Mouse (Mus musculus) MEL (cell line): Measurements from ENCODE around the gene Plscr5. TPM values are rescaled to one million over a fixed set of nuclear protein-coding genes. Genes with fewer than 3 reads are reported as not detected.

Experiments
- DNase-seq: peaks from one replicate; pipeline ENCODE4 v3.0.0; 2011; ENCODE audit warnings: low read depth, low spot score
- H3K27ac ChIP-seq: 2 replicates; pipeline ENCODE4 v1.5.1; 2012; ENCODE audit warnings: low read depth, mild to moderate bottlenecking, control low read depth, low read length, moderate library complexity; ENCODE audit not compliant: control insufficient read depth
- H3K27me3 ChIP-seq, 2 experiments: fragments of 150-350 bp in 1 of 2; sonication (generic) in 1 of 2; 2 replicates each; pipeline ENCODE4 v1.6.1; 2012; ENCODE audit warnings: low read length in 2 of 2, mild to moderate bottlenecking in 2 of 2, improper control_type of control experiment in 1 of 2, moderate library complexity in 1 of 2; ENCODE audit not compliant: insufficient read depth in 2 of 2, control insufficient read depth in 1 of 2
- H3K36me3 ChIP-seq, 2 experiments: 2 replicates each; pipeline ENCODE4 v1.6.1; 2012 to 2014; ENCODE audit warnings: low read length in 2 of 2, improper control_type of control experiment in 1 of 2, inconsistent platforms in 1 of 2, mild to moderate bottlenecking in 1 of 2; ENCODE audit not compliant: insufficient read depth in 2 of 2, control insufficient read depth in 1 of 2
- H3K4me1 ChIP-seq, 2 experiments: fragments of 150-350 bp in 1 of 2; sonication (generic) in 1 of 2; 2 replicates each; pipeline ENCODE4 v1.6.1; 2012; ENCODE audit warnings: low read length in 2 of 2, improper control_type of control experiment in 1 of 2, mild to moderate bottlenecking in 1 of 2; ENCODE audit not compliant: insufficient read depth in 2 of 2, control insufficient read depth in 1 of 2
- H3K4me3 ChIP-seq, 2 experiments: fragments of 150-350 bp in 1 of 2; sonication (generic) in 1 of 2; 2 replicates each; pipeline ENCODE4 v1.5.1; 2012; ENCODE audit warnings: low read depth in 2 of 2, low read length in 2 of 2, mild to moderate bottlenecking in 2 of 2, moderate library complexity in 2 of 2, control low read depth in 1 of 2, improper control_type of control experiment in 1 of 2; ENCODE audit not compliant: control insufficient read depth in 1 of 2, insufficient read depth in 1 of 2
- H3K79me2 ChIP-seq: 2 replicates; pipeline ENCODE4 v1.6.1; 2012; ENCODE audit warnings: mild to moderate bottlenecking, low read length, moderate library complexity; ENCODE audit not compliant: control insufficient read depth, poor library complexity, insufficient read depth
- H3K9ac ChIP-seq: 2 replicates; pipeline ENCODE4 v1.6.1; 2012; ENCODE audit warnings: low read depth, mild to moderate bottlenecking, control low read depth, low read length, moderate library complexity; ENCODE audit not compliant: control insufficient read depth, poor library complexity, severe bottlenecking
- H3K9me3 ChIP-seq: fragments of 150-350 bp; sonication (generic); replicated peaks from 2 replicates; pipeline ENCODE4 v1.6.1; 2012; ENCODE audit warnings: mild to moderate bottlenecking, low read length, improper control_type of control experiment, moderate library complexity; ENCODE audit not compliant: insufficient read depth
- BHLHE40 ChIP-seq: IDR thresholded peaks from 2 replicates; pipeline ENCODE4 v1.6.1; 2012; ENCODE audit warnings: low read depth, mild to moderate bottlenecking, inconsistent platforms, low read length, improper control_type of control experiment, borderline replicate concordance
- CTCF ChIP-seq, 3 experiments: IDR thresholded peaks in 2 of 3; conservative IDR thresholded peaks in 1 of 3; 2 replicates each; pipeline ENCODE4 v1.5.1; 2011 to 2012; ENCODE audit warnings: low read length in 3 of 3, low read depth in 2 of 3, mild to moderate bottlenecking in 2 of 3, improper control_type of control experiment in 1 of 3, inconsistent platforms in 1 of 3, mixed read lengths in 1 of 3, moderate library complexity in 1 of 3; ENCODE audit not compliant: control insufficient read depth in 1 of 3, insufficient read depth in 1 of 3, poor library complexity in 1 of 3, severe bottlenecking in 1 of 3
- ETS1 ChIP-seq: IDR thresholded peaks from 2 replicates; pipeline ENCODE4 v1.6.1; 2012; ENCODE audit warnings: low read depth, mild to moderate bottlenecking, inconsistent platforms, low read length, improper control_type of control experiment, moderate library complexity
- HCFC1 ChIP-seq: IDR thresholded peaks from 2 replicates; pipeline ENCODE4 v1.6.1; 2012; ENCODE audit warnings: low read depth, mild to moderate bottlenecking, inconsistent platforms, low read length, improper control_type of control experiment, moderate library complexity
- JUND ChIP-seq: IDR thresholded peaks from 2 replicates; pipeline ENCODE4 v1.6.1; 2011; ENCODE audit warnings: low read depth, mild to moderate bottlenecking, improper control_type of control experiment, low read length
- KAT2A ChIP-seq: conservative IDR thresholded peaks from 2 replicates; pipeline ENCODE4 v1.6.1; 2012; ENCODE audit warnings: low read depth, low read length, improper control_type of control experiment, inconsistent platforms
- MAFK ChIP-seq: IDR thresholded peaks from 2 replicates; pipeline ENCODE4 v1.6.1; 2011; ENCODE audit warnings: low read depth, mild to moderate bottlenecking, low read length, improper control_type of control experiment, borderline replicate concordance
- MAZ ChIP-seq: IDR thresholded peaks from 2 replicates; pipeline ENCODE4 v1.6.1; 2012; ENCODE audit warnings: low read depth, mild to moderate bottlenecking, inconsistent platforms, low read length, improper control_type of control experiment
- MEF2A ChIP-seq: IDR thresholded peaks from 2 replicates; pipeline ENCODE4 v1.6.1; 2014; ENCODE audit warnings: low read depth, mild to moderate bottlenecking, inconsistent platforms, low read length, improper control_type of control experiment; ENCODE audit not compliant: poor library complexity, insufficient replicate concordance, severe bottlenecking; ENCODE audit errors: extremely low read depth
- MYB ChIP-seq: IDR thresholded peaks from 2 replicates; pipeline ENCODE4 v1.6.1; 2011; ENCODE audit warnings: mild to moderate bottlenecking, low read depth, low read length, improper control_type of control experiment
- MYC ChIP-seq: IDR thresholded peaks from 2 replicates; pipeline ENCODE4 v1.6.1; 2011; ENCODE audit warnings: low read depth, mild to moderate bottlenecking, low read length, improper control_type of control experiment, moderate library complexity
- NRF1 ChIP-seq: IDR thresholded peaks from 2 replicates; pipeline ENCODE4 v1.6.1; 2014; ENCODE audit warnings: low read depth, mild to moderate bottlenecking, inconsistent platforms, low read length, improper control_type of control experiment, moderate library complexity; ENCODE audit not compliant: poor library complexity, insufficient read depth, severe bottlenecking
- POLR2A ChIP-seq, 2 experiments: IDR thresholded peaks; 2 replicates each; pipeline ENCODE4 v1.6.1; 2011 to 2012; ENCODE audit warnings: low read length in 2 of 2, mild to moderate bottlenecking in 2 of 2, control low read depth in 1 of 2, improper control_type of control experiment in 1 of 2, low read depth in 1 of 2, moderate library complexity in 1 of 2; ENCODE audit not compliant: control insufficient read depth in 1 of 2, insufficient read depth in 1 of 2, poor library complexity in 1 of 2
- RCOR1 ChIP-seq: IDR thresholded peaks from 2 replicates; pipeline ENCODE4 v1.6.1; 2012; ENCODE audit warnings: low read depth, mild to moderate bottlenecking, inconsistent platforms, low read length, improper control_type of control experiment
- SIN3A ChIP-seq: IDR thresholded peaks from 2 replicates; pipeline ENCODE4 v1.6.1; 2012; ENCODE audit warnings: low read length, improper control_type of control experiment, inconsistent platforms
- SMC3 ChIP-seq: IDR thresholded peaks from 2 replicates; pipeline ENCODE4 v1.6.1; 2011; ENCODE audit warnings: low read depth, low read length, improper control_type of control experiment
- TAL1 ChIP-seq: IDR thresholded peaks from 2 replicates; pipeline ENCODE4 v1.6.1; 2012; ENCODE audit warnings: mild to moderate bottlenecking, inconsistent platforms, low read length, moderate library complexity, mixed read lengths
- UBTF ChIP-seq: IDR thresholded peaks from 2 replicates; pipeline ENCODE4 v1.6.1; 2012; ENCODE audit warnings: low read depth, mild to moderate bottlenecking, inconsistent platforms, low read length, improper control_type of control experiment, moderate library complexity, borderline replicate concordance; ENCODE audit not compliant: insufficient read depth
- USF2 ChIP-seq, 2 experiments: IDR thresholded peaks; 2 replicates each; pipeline ENCODE4 v1.6.1; 2011 to 2012; ENCODE audit warnings: improper control_type of control experiment in 2 of 2, low read length in 2 of 2, borderline replicate concordance in 1 of 2, inconsistent platforms in 1 of 2, low read depth in 1 of 2, mild to moderate bottlenecking in 1 of 2; ENCODE audit not compliant: insufficient read depth in 1 of 2
- ZC3H11A ChIP-seq: IDR thresholded peaks from 2 replicates; pipeline ENCODE4 v1.6.1; 2012; ENCODE audit warnings: low read depth, mild to moderate bottlenecking, inconsistent platforms, low read length, improper control_type of control experiment
- polyA plus RNA-seq, 2 experiments: library from polyadenylated mRNA; stranded (reverse) in 1 of 2; unstranded in 1 of 2; fragments of >175 nt in 1 of 2; fragments of >200 nt in 1 of 2; gene quantifications; 2 replicates each; pipeline versions ENCODE4 v1.2.1 to v1.2.4; 2012; ENCODE audit warnings: low replicate concordance in 2 of 2, low read depth in 1 of 2; ENCODE audit not compliant: insufficient read length in 2 of 2, insufficient read depth in 1 of 2, missing spikeins in 1 of 2
- total RNA-seq: library from RNA; depleted of rRNA; stranded (reverse); fragments of 300-350 nt; gene quantifications from 2 replicates; pipeline ENCODE4 v1.2.3, GENCODE M21; 2012

Plscr5 gene
- total and polyA plus RNA-seq, 3 experiments, result not detected

GRCm38 (mm10) chr9:92249987-92250772 lies 57.4 kb downstream of the Plscr5 start (continued):
- TF ChIP-seq JUND (no peak), SIN3A (no peak), MYC (no peak), SMC3 (no peak)

- peaks cover 2% of the 10 kb centered on the region; the same call in 1 of the 2 replicates for H3K79me2 ChIP-seq
- no peaks in the 10 kb centered on the region for H3K9me3 ChIP-seq
- no peak for DNase-seq
- H3K27me3 ChIP-seq, result no peaks in the 10 kb centered on the region
- TF ChIP-seq UBTF, result no peak
- no peak for TF ChIP-seq ZC3H11A
- no peak for TF ChIP-seq CTCF (IDR thresholded peaks at IDR 0.05 in 2 of 3, conservative IDR thresholded peaks at IDR 0.05 in 1 of 3; ENCODE audit: control insufficient read depth in 1 of 3, insufficient read depth in 1 of 3, low read depth in 2 of 3, low read length in 3 of 3, poor library complexity in 1 of 3, severe bottlenecking in 1 of 3)
- TF ChIP-seq KAT2A, result no peak
- TF ChIP-seq MAFK, result no peak
- no peak for TF ChIP-seq TAL1
- TF ChIP-seq MAZ, result no peak
- no peak for TF ChIP-seq BHLHE40
- TF ChIP-seq ETS1, result no peak
- no peak for TF ChIP-seq MEF2A
- no peak for TF ChIP-seq USF2 (IDR thresholded peaks at IDR 0.05; ENCODE audit: borderline replicate concordance in 1 of 2, insufficient read depth in 1 of 2, low read depth in 1 of 2, low read length in 2 of 2)
- no peak for TF ChIP-seq NRF1
- no peak for TF ChIP-seq MYB
- TF ChIP-seq POLR2A (IDR thresholded peaks at IDR 0.05; ENCODE audit: control insufficient read depth in 1 of 2, insufficient read depth in 1 of 2, low read depth in 1 of 2, low read length in 2 of 2, poor library complexity in 1 of 2), result no peak
- no peak for TF ChIP-seq HCFC1
- no peak for TF ChIP-seq RCOR1
- TF ChIP-seq, all 39 proteins: peak for 0
- peaks cover 0 to 9% of the 10 kb centered on the region in 2 experiments; a peak in 2 of 4 replicates for H3K4me1 ChIP-seq
- no peak overlapping the region for H3K4me3 ChIP-seq
- no peak overlapping the region for H3K9ac ChIP-seq
- peaks cover 0 to 7% of the 10 kb centered on the region in 2 experiments; a peak in 2 of 4 replicates for H3K36me3 ChIP-seq
- H3K27ac ChIP-seq, result no peak overlapping the region
Observed at GRCm38 (mm10) chr9:92252718-92253117, 60.0 kb downstream of the Plscr5 start.
